Mouse (Mus musculus) kidney, adult 2 months (tissue): Measurements from ENCODE around the gene Prdm11. TPM values are rescaled to one million over a fixed set of nuclear protein-coding genes. Genes with fewer than 3 reads are reported as not detected.

Experiments
- DNase-seq: peaks from one replicate; pipeline ENCODE4 v3.0.0; 2021
- H3K27ac ChIP-seq: fragments of 200-500 bp; 2 replicates; pipeline ENCODE4 v1.5.1; 2012; ENCODE audit warnings: low read depth, low read length, control low read depth, inconsistent platforms; ENCODE audit not compliant: insufficient read depth
- H3K27me3 ChIP-seq: fragments of 200-500 bp; replicated peaks from 2 replicates; pipeline ENCODE4 v1.6.1; 2012; ENCODE audit warnings: mild to moderate bottlenecking, moderate library complexity, low read length, inconsistent platforms; ENCODE audit not compliant: control insufficient read depth, insufficient read depth
- H3K36me3 ChIP-seq: fragments of 200-500 bp; 2 replicates; pipeline ENCODE4 v1.6.1; 2012; ENCODE audit warnings: mild to moderate bottlenecking, moderate library complexity, low read length, inconsistent platforms; ENCODE audit not compliant: control insufficient read depth, insufficient read depth
- H3K4me1 ChIP-seq: fragments of 200-500 bp; 2 replicates; pipeline ENCODE4 v1.6.1; 2011; ENCODE audit warnings: low read length; ENCODE audit not compliant: control insufficient read depth, insufficient read depth
- H3K4me3 ChIP-seq: fragments of 200-500 bp; 2 replicates; pipeline ENCODE4 v1.5.1; 2011; ENCODE audit warnings: mild to moderate bottlenecking, low read depth, low read length, control low read depth; ENCODE audit not compliant: insufficient read depth
- CTCF ChIP-seq: fragments of 200-500 bp; conservative IDR thresholded peaks from 2 replicates; pipeline ENCODE4 v1.5.1; 2011; ENCODE audit warnings: low read depth, mild to moderate bottlenecking, control low read depth, low read length, moderate library complexity, mixed read lengths; ENCODE audit not compliant: insufficient read depth, insufficient read length
- POLR2A ChIP-seq: fragments of 200-500 bp; IDR thresholded peaks from one replicate; pipeline ENCODE4 v1.6.1; 2011; ENCODE audit warnings: low read depth, low read length, control low read depth
- WGBS: fragments of 180-500 bp; shearing (Covaris S2); methylation state at CpG from one replicate; pipeline ENCODE4 v1.1.7; 2018; 5-methylcytosine and 5-hydroxymethylcytosine counted together
- polyA plus RNA-seq: library from polyadenylated mRNA; depleted of rRNA; stranded (reverse); fragments of >200 nt; gene quantifications from 2 replicates; pipeline ENCODE4 v1.2.3, GENCODE M21; 2012

The Prdm11 gene
- polyA plus RNA-seq, 1 experiment, result 3.6 TPM

DNA sequence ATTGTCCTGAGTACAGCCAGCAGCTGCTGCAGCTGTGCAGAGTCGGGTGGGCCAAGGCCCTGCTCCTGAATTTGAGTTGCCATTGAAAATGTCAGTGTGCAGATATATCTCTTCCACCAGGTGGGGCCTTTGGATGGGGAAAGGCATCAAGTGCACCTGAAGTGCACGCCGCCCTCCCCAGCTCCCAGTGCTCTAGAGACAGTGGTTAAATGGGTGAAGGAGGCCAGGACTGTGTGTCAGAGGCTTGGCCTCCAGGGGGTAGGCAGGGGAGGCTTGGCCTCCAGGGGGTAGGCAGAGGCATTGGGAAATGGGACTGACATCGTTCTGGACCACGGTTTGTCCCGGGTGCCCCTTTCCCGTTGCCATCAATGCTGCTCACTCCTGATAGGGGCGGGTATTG, 79.7 kb downstream of the Prdm11 start:
- no peaks in the 10 kb centered on the region for H3K27me3 ChIP-seq
- no peak overlapping the region for H3K4me3 ChIP-seq
- TF ChIP-seq POLR2A (no peak), CTCF (0 out of 2 replicates have a peak, but pooled peaks have one; percentile 16)
- no peaks in the 10 kb centered on the region for H3K4me1 ChIP-seq
- no peak for DNase-seq
- H3K36me3 ChIP-seq, result no peaks in the 10 kb centered on the region
- WGBS, result 70% methylated on average over 8 of the region's 8 CpGs
- no peak overlapping the region for H3K27ac ChIP-seq

DNA sequence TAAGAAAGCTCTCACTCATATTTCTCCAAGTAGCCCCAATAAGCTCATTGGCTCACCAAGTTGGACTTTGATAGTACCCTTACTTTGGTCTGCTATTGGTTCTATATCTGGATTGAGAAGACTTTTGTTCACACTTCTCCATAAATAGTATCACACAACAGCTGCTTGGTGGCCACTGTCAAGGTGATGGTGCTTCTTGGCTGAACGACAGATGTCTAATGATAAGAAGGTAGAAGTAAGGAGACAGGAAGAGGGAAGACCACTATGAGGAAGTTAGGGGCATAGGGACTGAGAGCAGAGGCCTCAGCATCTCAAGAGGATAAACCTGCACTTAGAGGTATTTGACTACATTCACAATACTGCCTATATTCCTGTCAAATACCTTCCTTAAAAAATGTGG, 81.6 kb downstream of the Prdm11 start:
- WGBS, result 86% methylated on average over 1 of the region's 1 CpGs
- no peak overlapping the region for H3K4me3 ChIP-seq
- TF ChIP-seq POLR2A, result no peak
- no peak for TF ChIP-seq CTCF
- H3K27me3 ChIP-seq, result no peaks in the 10 kb centered on the region
- H3K27ac ChIP-seq, result no peak overlapping the region
- no peaks in the 10 kb centered on the region for H3K36me3 ChIP-seq
- no peak for DNase-seq
- no peaks in the 10 kb centered on the region for H3K4me1 ChIP-seq

DNA sequence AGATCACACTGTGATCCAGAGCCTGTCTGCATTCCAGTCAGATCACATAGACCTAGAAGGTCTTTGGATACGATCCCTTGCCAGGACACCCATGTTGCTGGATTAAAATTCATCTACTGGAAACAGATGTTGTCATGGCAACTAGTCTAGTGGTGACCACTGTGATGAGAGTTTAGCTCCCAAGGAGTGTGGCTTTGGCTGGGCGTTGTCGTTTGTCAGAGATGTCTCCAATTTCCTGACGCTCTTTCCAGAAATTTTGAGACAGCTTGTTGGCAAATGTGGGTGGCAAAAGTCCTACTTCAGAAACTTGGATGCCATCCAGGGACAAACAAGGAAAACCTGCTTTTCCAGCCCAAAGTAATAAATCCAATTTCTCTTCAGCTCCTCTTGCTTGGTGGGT, 87.3 kb downstream of the Prdm11 start:
- 54% methylated on average over 4 of the region's 4 CpGs for WGBS
- no peak overlapping the region for H3K4me3 ChIP-seq
- H3K27ac ChIP-seq, result no peak overlapping the region
- peak; percentile 41 for DNase-seq
- no peaks in the 10 kb centered on the region for H3K36me3 ChIP-seq
- TF ChIP-seq POLR2A (no peak), CTCF (no peak)
- no peaks in the 10 kb centered on the region for H3K27me3 ChIP-seq
- H3K4me1 ChIP-seq, result no peaks in the 10 kb centered on the region

DNA sequence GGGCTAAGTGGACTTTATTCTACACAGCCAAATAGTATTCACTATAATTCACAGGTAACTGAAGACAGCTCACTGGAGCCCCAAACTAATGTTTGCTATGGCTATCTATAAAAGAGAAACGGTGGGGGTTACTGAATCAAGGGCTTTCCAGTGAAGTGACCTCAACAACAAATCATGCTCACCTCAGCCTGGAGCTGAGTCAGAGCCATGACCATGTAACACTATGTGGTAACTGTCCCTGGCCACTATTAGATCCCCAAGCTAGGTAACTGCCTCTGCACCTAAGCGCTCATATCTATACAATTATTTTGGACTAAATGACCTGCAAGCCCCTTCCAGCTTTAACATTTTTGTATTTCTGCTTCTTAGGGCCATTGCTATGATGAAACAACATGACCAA, 89.0 kb downstream of the Prdm11 start:
- 85% methylated on average over 2 of the region's 2 CpGs for WGBS
- H3K4me1 ChIP-seq, result no peaks in the 10 kb centered on the region
- H3K36me3 ChIP-seq, result no peaks in the 10 kb centered on the region
- H3K4me3 ChIP-seq, result no peak overlapping the region
- no peak for DNase-seq
- no peaks in the 10 kb centered on the region for H3K27me3 ChIP-seq
- no peak overlapping the region for H3K27ac ChIP-seq
- TF ChIP-seq CTCF (no peak), POLR2A (no peak)

DNA sequence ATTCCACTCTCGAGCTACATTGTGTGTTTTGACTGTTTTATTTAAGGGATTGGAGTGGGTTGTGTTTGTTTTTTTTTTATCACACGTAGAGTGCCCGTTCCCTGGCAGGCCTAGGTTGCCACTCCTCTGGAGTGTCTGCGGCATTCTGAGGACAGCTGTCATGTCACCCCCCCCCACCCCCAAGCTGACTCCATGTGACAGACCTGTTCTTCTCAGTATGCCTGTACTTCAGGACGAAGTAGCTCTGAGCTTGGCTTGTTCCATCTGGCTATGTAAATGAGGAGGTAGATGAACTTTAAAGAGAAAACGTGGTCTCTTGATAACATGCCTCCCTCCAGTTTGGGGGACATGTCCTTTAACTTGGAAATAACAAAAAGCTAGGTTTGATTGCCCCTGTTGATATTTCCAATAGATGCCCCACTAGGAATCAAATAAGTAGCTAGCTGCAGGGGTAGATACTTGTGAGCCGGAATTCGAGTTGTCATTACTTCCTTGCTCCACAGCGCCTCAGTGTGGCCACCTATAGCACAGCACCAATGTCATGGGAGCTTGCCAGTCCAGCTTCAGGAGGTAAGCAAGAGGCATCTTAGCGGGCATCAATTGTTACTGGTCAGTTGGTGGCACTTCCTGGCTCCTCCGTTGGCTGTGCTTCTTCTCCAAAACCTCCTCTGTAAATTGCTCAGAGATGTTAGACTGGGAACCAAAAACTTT, 91.4 kb downstream of the Prdm11 start:
- Histone ChIP-seq H3K36me3 (no peaks in the 10 kb centered on the region), H3K27me3 (no peaks in the 10 kb centered on the region), H3K27ac (no peak overlapping the region), H3K4me1 (no peaks in the 10 kb centered on the region), H3K4me3 (no peak overlapping the region)
- WGBS, result 47% methylated on average over 11 of the region's 11 CpGs
- peak; percentile 68 for DNase-seq
- peak; percentile 80 for TF ChIP-seq CTCF
- no peak for TF ChIP-seq POLR2A

DNA sequence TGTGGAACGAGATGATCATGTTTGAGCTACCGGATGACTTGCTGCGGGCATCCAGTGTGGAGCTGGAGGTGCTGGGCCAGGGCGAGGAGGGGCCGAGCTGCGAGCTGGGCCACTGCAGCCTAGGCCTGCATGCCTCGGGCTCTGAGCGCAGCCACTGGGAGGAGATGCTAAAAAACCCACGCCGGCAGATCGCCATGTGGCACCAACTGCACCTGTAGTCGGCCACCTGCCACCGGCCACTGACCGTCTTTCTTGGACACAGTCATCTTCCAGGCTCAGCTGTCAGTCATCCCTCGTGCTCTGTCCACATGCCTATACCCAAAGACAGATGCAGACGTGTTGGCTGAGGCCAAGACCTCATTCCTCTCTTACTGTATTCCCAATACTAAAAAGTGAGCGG, 92.5 kb downstream of the Prdm11 start:
- DNase-seq, result no peak
- H3K4me1 ChIP-seq, result no peaks in the 10 kb centered on the region
- WGBS, result 90% methylated on average over 17 of the region's 17 CpGs
- H3K36me3 ChIP-seq, result no peaks in the 10 kb centered on the region
- no peak overlapping the region for H3K27ac ChIP-seq
- H3K27me3 ChIP-seq, result no peaks in the 10 kb centered on the region
- no peak for TF ChIP-seq CTCF
- TF ChIP-seq POLR2A, result no peak
- no peak overlapping the region for H3K4me3 ChIP-seq

DNA sequence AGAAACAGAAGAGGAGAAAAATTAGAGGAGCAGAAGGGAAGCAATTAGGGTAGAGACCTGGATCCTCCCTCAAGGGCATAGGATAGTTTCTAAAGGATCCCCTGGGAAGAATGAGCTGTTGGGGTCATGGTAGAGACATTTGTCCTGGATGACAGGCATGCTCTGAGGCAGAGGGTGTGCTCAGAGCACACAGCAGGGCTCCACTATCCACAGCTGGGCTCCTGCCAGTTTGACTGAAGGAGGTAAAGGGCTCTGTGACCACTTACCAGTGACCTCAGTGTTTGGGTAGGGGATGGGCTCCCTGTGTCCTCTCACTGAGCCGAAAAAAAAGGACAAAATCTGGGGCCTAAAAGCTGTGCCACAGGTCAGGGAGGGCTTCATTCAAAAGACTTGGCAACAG, 96.4 kb downstream of the Prdm11 start:
- no peak for TF ChIP-seq CTCF
- no peak for TF ChIP-seq POLR2A
- no peak for DNase-seq
- 60% methylated on average over 1 of the region's 1 CpGs for WGBS
- Histone ChIP-seq H3K27ac (no peak overlapping the region), H3K36me3 (no peaks in the 10 kb centered on the region), H3K4me1 (no peaks in the 10 kb centered on the region), H3K4me3 (no peak overlapping the region), H3K27me3 (no peaks in the 10 kb centered on the region)
